Mouse (Mus musculus) limb, embryonic 14.5 days (tissue): ENCODE measurements at regions not wholly inside any gene's neighbourhood (a gene's known extent, or its start where the extent isn't known, plus 50 kb on each side); places are given as distances from the start of the nearest gene placed in this dataset.

Source experiments
- ATAC-seq: fragments of 200-750 bp; cut with Nextera tagmentation; 2 replicates; pipeline ENCODE4 v1.8.0; 2017; ENCODE audit warnings: low read depth, moderate number of reproducible peaks, moderate TSS enrichment; ENCODE audit not compliant: low FRiP score
- DNase-seq: peaks from one replicate; pipeline ENCODE4 v3.0.0-alpha.2; 2015; ENCODE audit warnings: low spot score
- H3K27ac ChIP-seq: fragments of 300-500 bp; sonication (generic); replicated peaks from 2 replicates; pipeline ENCODE4 v1.5.1; 2014; ENCODE audit warnings: low read depth, mild to moderate bottlenecking, low read length, moderate library complexity, mixed read lengths
- H3K27me3 ChIP-seq: fragments of 300-500 bp; sonication (generic); 2 replicates; pipeline ENCODE4 v1.6.1; 2014; ENCODE audit warnings: low read length, mixed read lengths; ENCODE audit not compliant: control insufficient read depth, insufficient read depth
- H3K36me3 ChIP-seq: fragments of 300-500 bp; sonication (generic); 2 replicates; pipeline ENCODE4 v1.6.1; 2014; ENCODE audit warnings: mild to moderate bottlenecking, low read length, moderate library complexity, mixed read lengths; ENCODE audit not compliant: control insufficient read depth, insufficient read depth
- H3K4me1 ChIP-seq: fragments of 300-500 bp; sonication (generic); 2 replicates; pipeline ENCODE4 v1.6.1; 2014; ENCODE audit warnings: antibody characterized with exemption, low read length, mixed read lengths; ENCODE audit not compliant: control insufficient read depth, insufficient read depth
- H3K4me2 ChIP-seq: fragments of 300-500 bp; sonication (generic); replicated peaks from 2 replicates; pipeline ENCODE4 v1.6.1; 2014; ENCODE audit warnings: low read depth, mild to moderate bottlenecking, low read length, moderate library complexity; ENCODE audit not compliant: severe bottlenecking
- H3K4me3 ChIP-seq: fragments of 300-500 bp; sonication (generic); replicated peaks from 2 replicates; pipeline ENCODE4 v1.5.1; 2014; ENCODE audit warnings: low read length
- H3K9ac ChIP-seq: fragments of 300-500 bp; sonication (generic); 2 replicates; pipeline ENCODE4 v1.6.1; 2014; ENCODE audit warnings: mild to moderate bottlenecking, low read depth, low read length, moderate library complexity; ENCODE audit not compliant: severe bottlenecking
- H3K9me3 ChIP-seq: fragments of 300-500 bp; sonication (generic); 2 replicates; pipeline ENCODE4 v1.6.1; 2016; ENCODE audit warnings: low read length; ENCODE audit not compliant: control insufficient read depth
- POLR2A ChIP-seq: fragments of 200-500 bp; IDR thresholded peaks from 2 replicates; pipeline ENCODE4 v1.8.0; 2012; ENCODE audit warnings: inconsistent platforms, mild to moderate bottlenecking, moderate library complexity, borderline replicate concordance; ENCODE audit not compliant: insufficient read depth, insufficient read length; ENCODE audit errors: extremely low read depth
- WGBS: fragments of 180-500 bp; shearing (Covaris S2); extraction: QIAGEN DNeasy Blood & Tissue Kit; methylation state at CpG from one replicate; pipeline ENCODE4 v1.1.7; 2014; 5-methylcytosine and 5-hydroxymethylcytosine counted together

DNA sequence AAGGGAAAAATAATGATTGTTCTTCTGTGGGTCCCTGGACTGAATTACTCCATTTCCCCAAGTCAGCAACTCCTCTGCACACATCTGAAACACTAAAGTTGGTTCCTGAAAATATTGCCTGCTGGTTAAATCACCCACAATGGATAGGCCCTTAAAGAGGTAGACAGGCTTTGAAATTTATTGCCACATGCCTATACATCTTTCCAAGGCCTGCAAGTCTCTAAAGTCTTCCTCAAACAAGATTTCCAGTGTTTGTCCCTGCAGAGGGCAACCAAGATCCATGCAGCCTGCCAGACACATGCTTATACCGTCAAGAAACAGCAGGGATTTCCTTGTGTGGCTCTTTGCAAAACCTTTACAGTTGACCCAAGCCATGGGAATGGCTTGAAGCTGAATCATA is 211.6 kb downstream of the Hdgfl1 start:
- no peak for TF ChIP-seq POLR2A
- 17% methylated on average over 1 of the region's 1 CpGs for WGBS
- peak; percentile 49 for DNase-seq
- Histone ChIP-seq H3K36me3 (no peaks in the 10 kb centered on the region), H3K27ac (no peak overlapping the region), H3K4me2 (no peak overlapping the region), H3K9me3 (no peaks in the 10 kb centered on the region), H3K4me1 (no peaks in the 10 kb centered on the region), H3K4me3 (no peak overlapping the region), H3K9ac (no peak overlapping the region), H3K27me3 (no peaks in the 10 kb centered on the region)
- peak; percentile 19; the same call in 1 of the 2 replicates for ATAC-seq

DNA sequence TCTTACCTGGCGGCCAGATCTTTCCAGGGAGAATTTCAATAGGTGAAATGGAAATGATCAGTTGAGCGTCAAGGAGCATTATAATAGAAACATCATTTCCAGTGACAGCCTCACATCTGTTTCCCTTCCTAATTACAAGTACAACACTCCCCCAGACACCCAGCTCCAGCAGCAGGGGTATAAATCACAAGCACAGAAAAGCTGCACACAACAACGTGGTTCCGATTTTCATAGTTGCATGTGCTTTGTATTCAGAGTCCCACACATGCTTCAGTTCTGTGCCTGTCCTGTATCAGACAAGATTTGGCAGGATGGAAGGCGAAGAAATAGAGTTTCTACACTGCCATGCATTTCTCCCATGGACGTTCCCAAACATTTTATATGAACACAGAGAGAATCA is 215.7 kb downstream of the Hdgfl1 start:
- DNase-seq = no peak
- no peak for ATAC-seq
- H3K9ac ChIP-seq = no peak overlapping the region
- no peak overlapping the region for H3K4me2 ChIP-seq
- H3K27me3 ChIP-seq = no peaks in the 10 kb centered on the region
- no peak for TF ChIP-seq POLR2A
- H3K36me3 ChIP-seq = no peaks in the 10 kb centered on the region
- no peak overlapping the region for H3K4me3 ChIP-seq
- H3K4me1 ChIP-seq = no peaks in the 10 kb centered on the region
- no peak overlapping the region for H3K27ac ChIP-seq
- H3K9me3 ChIP-seq = no peaks in the 10 kb centered on the region
- WGBS = 30% methylated on average over 6 of the region's 6 CpGs

- H3K4me3 ChIP-seq = no peak overlapping the region
- H3K4me2 ChIP-seq = no peak overlapping the region
- DNase-seq (no peak), ATAC-seq (no peak)
- TF ChIP-seq POLR2A = no peak
- no peak overlapping the region for H3K9ac ChIP-seq
- no peaks in the 10 kb centered on the region for H3K9me3 ChIP-seq
- H3K27ac ChIP-seq = no peak overlapping the region
- no peaks in the 10 kb centered on the region for H3K27me3 ChIP-seq
- H3K36me3 ChIP-seq = no peaks in the 10 kb centered on the region
- 43% methylated on average over 3 of the region's 3 CpGs for WGBS
- H3K4me1 ChIP-seq = no peaks in the 10 kb centered on the region
Measured at GRCm38 (mm10) chr13:26552122-26552521, 217.8 kb downstream of the Hdgfl1 start.

- ATAC-seq = no peak
- no peak for DNase-seq
- no peak for TF ChIP-seq POLR2A
Measured at GRCm38 (mm10) chr13:26538928-26539327, 231.0 kb downstream of the Hdgfl1 start.

GRCm38 (mm10) chr13:26536575-26536974 is 233.4 kb downstream of the Hdgfl1 start:
- H3K27me3 ChIP-seq = no peaks in the 10 kb centered on the region
- 17% methylated on average over 2 of the region's 2 CpGs for WGBS
- no peak for DNase-seq
- no peak for ATAC-seq
- no peak overlapping the region for H3K9ac ChIP-seq
- no peaks in the 10 kb centered on the region for H3K9me3 ChIP-seq
- no peak overlapping the region for H3K4me3 ChIP-seq
- TF ChIP-seq POLR2A = no peak
- no peak overlapping the region for H3K27ac ChIP-seq
- H3K4me2 ChIP-seq = no peak overlapping the region
- no peaks in the 10 kb centered on the region for H3K4me1 ChIP-seq
- no peaks in the 10 kb centered on the region for H3K36me3 ChIP-seq

More at GRCm38 (mm10) chr13:26538928-26539327, 231.0 kb downstream of the Hdgfl1 start:
- no peaks in the 10 kb centered on the region for H3K36me3 ChIP-seq
- no peaks in the 10 kb centered on the region for H3K27me3 ChIP-seq
- no peak overlapping the region for H3K4me2 ChIP-seq
- H3K4me3 ChIP-seq = no peak overlapping the region
- H3K27ac ChIP-seq = no peak overlapping the region
- H3K9me3 ChIP-seq = no peaks in the 10 kb centered on the region
- no peak overlapping the region for H3K9ac ChIP-seq
- no peaks in the 10 kb centered on the region for H3K4me1 ChIP-seq
- WGBS = 18% methylated on average over 1 of the region's 1 CpGs

DNA sequence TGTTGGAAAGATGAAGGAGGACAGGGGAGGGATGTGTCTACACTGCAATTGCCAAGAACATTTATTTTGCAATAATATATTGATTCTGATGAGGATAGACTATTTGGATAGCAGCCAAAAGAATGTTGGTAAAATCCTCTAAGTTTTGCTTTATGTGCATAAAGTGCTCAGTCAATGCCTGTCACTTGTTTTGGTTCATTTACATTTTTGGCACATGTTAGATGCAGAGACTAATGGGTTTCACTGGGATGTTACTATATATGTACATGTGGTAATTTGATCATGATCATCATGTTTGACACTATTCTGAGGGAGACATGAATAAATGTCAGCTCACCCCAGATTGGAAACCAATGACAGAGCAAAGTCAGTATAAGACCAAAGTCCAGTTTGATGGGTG is 237.2 kb downstream of the Hdgfl1 start:
- ATAC-seq (no peak), DNase-seq (no peak)
- Histone ChIP-seq H3K4me2 (no peak overlapping the region), H3K27me3 (no peaks in the 10 kb centered on the region), H3K9me3 (no peaks in the 10 kb centered on the region), H3K27ac (no peak overlapping the region), H3K9ac (no peak overlapping the region), H3K36me3 (no peaks in the 10 kb centered on the region), H3K4me1 (no peaks in the 10 kb centered on the region), H3K4me3 (no peak overlapping the region)
- TF ChIP-seq POLR2A = no peak
